Mouse (Mus musculus) heart, postnatal 0 days (tissue): ENCODE measurements around the gene Shpk.

ENCODE experiments used
- CTCF ChIP-seq: IDR thresholded peaks from 2 replicates; pipeline ENCODE4 v1.5.1; 2016; ENCODE audit warnings: antibody characterized with exemption, control low read depth, low read depth
- EP300 ChIP-seq: IDR thresholded peaks from 2 replicates; pipeline ENCODE4 v1.6.1; 2016; ENCODE audit warnings: antibody characterized with exemption, low read depth

- TF ChIP-seq CTCF (peak; percentile 2; the same call in 1 of the 2 replicates), EP300 (no peak)
Measured at GRCm38 (mm10) chr11:73177509-73177875, 21.8 kb upstream of the Shpk start.
